Mouse (Mus musculus) embryo, embryonic 11.5 days (tissue): ENCODE measurements around the gene 2310033P09Rik.
"Not testable (repeated sequence)": the region's sequence is repeated elsewhere in the genome, so short reads cannot be mapped to it uniquely, and the experiment has no call there.

Source experiments
- DNase-seq: peaks from one replicate; pipeline ENCODE4 v3.0.0-alpha.2; 2012; ENCODE audit warnings: low read depth, low spot score

Gene 2310033P09Rik

DNA sequence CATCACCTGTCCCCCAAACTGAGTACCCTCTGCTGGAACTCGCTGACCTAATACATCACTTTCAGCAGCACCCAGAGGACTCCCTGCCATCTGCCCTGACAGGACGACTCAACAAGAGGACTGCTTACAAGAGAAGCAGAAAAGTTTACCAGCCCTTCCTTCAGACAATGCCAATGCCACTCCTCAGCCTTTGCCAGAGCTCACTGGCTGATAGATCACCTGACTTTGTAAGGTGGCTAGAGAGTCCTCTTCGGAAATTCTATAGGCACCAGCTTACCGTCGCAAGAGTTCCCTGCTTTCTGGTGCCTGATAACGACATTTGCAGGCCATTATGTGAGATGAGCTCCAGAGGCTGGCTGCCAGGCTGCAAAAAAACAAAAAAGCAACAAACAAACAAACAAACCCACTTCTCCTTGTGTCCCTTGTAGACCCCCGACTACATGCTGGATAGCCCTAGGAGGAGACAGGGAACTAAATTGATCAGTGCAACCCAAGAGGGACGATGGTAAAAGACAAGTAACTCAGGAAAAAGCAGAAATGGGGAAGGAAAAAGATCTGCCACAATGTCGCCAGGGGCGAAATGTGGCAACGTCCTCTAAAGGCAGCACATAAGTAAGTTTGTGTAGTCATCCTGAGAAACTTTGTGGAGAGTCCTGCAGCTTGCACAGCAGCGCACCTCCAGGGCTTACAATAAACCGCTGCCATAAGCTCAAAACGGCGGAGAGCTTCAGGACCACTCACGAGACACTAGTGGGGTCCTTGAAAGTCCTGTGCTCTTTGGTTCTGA is 6.7 kb upstream of the 2310033P09Rik start:
- DNase-seq = no peak

DNA sequence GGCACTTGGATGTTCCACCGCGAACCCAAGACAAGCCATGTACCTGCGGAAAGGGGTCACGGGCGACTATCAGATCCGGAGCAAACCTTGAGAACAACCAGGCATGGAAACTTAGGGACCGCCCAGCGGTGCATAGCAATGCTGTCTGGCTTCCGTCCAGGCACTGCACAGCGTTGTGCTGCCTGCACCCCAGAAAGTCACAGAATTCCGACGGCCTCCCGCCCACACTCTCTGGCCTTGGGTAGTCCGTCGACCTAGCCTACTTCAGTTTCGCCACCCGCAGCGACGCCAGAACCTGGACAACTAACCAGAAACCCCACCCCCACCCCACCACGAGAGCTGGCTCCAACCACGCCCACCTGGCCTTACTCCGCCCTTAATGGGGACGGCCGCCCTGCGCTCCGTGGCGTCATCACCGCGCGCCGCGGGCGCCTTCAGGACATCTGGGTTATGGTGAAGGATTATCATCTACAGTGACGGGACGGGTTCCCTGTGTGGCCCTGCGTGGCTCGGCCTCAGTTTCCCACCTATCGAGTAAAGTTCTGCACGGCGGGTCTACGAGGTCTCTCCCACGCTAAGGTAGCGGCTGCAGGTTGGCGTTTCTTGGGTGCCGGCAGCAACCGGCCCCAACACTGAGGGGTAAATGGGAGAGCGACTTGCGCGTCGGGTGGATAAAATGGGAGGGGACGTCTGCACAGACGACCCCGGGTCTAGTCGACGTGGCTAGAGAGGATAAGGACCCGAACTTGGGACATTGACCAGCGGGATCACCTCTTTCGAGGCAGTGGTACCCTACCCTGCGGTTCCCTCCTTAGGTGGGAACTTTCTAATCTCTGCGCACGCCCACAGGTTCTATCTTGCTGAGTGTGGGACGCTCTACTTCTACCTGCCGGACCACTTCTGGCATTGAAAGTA is 5.8 kb upstream of the 2310033P09Rik start, which contains the start of gene Mrpl55:
Gene Mrpl55, plus strand, starts transcription at position 406 of the 915 bp plus-strand sequence.
- DNase-seq = peak; percentile 86

DNA sequence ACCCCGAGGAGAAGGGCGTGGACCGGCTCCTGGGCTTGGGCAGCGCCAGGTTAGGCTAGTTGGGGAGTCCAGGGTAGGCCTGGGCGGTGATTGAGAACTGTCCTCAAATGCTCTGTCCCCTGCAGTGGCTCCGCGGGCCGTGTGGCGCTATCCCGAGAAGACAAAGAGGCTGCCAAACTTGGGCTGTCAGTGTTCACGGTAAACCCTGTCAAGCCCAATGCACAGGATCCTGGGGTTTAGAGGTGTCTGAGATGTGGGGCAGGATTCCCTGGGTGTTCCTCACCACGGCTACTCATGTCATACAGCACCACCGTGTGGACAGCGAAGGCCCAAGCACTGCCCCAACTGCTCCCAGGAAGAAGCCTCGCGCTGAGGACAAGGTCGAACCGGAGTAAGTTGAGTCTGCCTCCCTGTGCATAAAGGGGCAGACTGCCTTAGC is 901 bp downstream of the 2310033P09Rik start:
- DNase-seq = peak; percentile 56

DNA sequence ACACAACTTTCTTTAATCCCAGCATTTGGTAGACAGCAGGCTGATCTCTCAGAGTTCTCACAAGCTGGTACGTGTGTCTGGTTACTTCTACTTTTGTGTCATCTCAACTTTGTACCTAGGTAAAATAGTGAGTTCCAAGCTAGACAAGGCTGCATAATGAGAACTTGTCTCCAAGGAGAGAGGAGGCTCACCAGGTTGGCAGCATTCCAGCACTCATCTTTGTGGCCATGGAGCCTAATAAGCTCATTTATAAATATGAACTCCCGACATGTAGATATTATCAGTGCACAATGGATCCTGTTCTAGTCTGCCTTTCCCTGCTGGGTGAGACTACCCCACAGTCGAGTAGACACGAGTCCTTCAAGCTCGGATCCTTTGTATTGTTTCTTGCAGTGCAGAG is 1.5 kb downstream of the 2310033P09Rik start:
- DNase-seq = no peak

DNA sequence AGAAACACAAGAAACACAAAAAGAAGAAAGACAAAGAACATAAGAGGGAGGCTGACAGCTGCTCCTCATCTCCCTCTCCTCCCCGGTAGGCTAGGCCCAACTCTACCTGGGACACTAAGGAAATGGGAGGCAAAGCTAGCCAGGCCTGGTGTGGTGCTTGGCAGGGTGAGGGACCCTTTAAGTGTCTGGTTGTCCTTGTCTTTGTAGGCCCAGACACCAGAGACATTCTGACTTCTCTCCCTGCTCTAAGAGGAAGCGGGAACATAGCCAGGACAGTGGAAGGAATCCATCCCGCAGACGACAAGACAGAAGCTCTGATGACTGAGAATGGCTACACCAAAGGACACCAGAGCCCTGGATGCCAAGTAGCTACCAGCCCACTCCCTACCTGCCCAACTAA is 1.9 kb downstream of the 2310033P09Rik start:
- DNase-seq = no peak

DNA sequence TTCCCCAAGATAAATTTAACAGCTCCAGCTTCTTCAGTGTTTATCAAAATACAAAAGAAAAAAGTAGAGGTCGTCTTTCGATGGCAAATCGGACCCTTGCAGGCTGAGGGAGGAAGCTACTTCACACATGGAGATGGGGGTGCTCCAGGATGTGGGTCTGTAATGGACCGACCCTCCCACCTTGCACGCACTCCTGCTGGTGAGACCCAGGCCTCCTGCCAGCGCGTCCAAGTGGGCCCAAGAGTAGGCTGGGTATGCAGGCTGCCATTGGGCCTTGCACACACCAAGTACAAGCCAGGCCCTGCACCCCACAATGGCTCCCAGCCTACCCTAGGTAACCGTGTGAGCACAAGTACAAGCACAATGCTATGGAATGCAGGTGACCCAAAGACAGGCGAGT is 3.4 kb downstream of the 2310033P09Rik start:
- not testable (repeated sequence) for DNase-seq

DNA sequence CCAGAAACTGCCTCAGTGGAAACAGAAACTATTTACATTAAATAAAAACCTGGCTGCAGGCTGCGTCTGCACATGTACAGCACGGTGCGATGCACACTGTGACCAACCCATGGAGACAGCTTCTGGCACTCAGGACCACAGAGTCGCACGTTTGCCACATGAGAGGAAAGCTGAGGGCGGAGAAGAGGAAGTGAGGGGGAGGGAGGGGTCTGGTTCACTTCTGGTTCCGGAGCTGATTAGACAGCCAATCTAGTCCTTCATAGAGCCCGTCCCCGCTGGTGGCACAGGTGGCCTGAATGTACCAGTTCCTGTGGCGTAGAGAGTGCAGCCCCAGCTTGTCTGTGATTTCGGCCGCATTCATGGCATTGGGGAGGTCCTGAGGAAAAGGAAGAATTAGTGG is 4.2 kb downstream of the 2310033P09Rik start:
- DNase-seq = not testable (repeated sequence)

DNA sequence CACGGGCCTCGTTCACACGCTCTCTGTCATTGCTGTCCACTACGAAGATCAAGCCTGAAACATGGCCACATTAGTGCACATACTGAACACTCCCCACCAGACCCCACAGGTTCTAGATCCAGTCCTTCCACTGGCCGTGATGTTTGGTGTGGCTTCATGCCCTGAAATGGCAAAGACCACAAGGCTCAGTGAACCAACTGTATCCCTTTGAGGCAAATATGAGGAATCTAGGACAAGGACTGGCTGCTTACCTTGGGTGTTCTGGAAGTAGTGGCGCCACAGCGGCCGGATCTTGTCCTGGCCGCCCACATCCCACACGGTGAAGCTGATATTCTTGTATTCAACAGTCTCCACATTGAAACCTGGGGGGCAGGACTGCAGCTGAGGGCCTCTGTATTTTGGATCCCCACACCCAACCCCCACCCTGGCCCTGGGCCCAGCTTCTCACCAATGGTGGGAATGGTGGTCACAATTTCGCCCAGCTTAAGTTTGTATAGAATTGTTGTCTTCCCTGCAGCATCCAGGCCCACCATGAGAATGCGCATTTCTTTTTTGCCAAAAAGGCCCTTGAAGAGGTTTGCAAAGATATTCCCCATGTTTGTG is 4.9 kb downstream of the 2310033P09Rik start:
- no peak for DNase-seq

DNA sequence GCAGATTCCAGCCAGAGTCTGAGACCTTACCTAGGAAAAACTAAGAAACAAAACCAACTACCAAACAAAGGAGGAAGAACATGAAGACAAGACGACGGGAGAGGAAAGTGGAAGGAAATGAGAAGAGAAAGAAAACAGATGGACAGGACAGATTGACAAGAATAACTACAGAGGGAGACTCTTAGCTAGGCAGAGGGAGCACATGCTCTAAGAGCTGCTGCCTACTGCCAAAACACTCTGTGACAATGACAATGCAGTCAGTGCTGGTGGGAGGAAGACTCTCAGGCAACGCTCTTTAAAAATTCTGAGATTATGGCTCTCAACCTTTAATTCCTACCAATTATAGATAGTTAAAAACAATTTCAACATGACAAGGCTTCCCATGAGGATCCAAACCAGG is 8.8 kb downstream of the 2310033P09Rik start:
- no peak for DNase-seq

DNA sequence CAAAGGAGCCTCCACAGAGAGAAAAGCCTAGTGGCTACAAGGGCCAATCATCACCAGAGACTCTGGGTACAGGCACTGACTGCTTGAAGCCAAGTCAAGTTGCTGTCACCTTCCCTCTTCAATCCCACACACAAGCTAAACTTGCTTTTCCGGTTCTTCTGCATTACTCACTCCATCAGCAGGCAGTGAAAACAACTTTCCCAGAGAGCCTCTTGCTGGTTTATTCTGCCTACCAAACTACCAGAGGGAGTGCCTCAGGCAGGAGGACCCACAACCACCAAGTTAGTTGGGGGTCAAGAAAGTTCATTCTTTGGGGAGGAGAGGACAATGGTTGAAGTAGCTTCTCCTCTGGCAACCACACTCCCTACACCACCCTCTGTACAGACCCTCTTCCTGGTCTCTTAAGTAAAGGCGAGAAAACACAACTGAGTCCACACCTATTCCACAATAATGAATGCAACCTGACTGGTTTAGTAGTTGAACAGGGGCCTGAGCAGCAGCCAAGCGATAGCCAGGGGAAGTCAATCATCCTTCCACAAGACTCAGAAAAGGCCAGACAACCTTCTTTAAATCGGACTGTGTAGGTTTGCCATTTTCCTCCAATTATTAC is 10.4 kb downstream of the 2310033P09Rik start:
- no peak for DNase-seq

DNA sequence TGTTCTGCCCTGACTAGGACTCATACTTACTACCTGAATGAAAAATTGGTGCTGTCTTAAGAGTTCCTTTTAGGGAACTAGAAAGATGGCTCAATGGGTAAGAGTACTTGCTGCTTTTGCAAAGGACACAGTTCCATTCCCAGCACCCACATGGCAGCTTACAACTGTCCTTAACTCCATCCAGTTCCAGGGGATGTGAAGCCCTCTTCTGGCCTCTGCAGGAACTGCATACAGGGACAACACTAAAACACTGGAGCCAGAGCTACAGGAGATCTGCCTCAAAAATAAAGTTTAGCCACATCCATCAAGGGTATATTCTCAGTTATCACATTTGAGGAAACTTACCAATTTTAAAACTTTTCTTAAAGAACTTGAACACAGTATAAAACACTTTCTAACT is 10.9 kb downstream of the 2310033P09Rik start:
- DNase-seq = no peak

DNA sequence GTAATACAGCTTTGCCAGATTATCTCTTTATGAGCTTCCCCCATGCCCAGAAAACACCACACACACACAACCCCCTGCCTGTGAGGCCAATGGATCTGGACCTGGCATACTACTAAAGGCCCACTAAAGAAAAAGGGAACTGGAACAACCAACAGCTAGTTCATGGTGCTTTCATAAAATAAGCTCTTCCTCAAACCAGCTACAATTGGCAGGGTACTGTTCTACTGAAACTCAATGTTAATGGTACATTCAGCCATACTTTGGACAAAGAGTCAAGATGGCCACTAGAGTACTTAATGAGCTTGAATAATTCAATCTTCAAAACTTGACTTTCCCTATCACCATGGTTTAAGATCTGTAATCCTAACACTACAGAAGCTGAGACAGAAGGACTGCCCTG is 13.5 kb downstream of the 2310033P09Rik start:
- DNase-seq = no peak

DNA sequence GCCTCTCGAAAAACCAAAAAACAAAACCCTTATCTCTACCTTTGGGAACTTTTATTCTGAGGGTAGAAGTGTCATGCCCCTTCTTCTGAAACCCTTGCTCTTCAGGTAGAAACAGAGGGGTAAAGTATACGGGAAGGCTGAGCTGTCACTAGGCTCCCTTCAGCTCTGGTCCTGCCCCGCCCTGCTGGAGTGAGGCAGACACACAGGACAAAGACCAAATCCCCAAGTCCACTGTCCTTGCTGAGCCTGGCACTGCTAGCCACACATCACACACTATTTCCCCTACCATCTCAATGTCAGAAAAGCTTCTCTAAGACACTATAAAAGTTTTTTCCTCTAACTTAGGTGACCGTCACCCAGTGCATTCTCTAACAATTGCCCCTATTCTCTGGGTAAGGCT is 14.2 kb downstream of the 2310033P09Rik start:
- no peak for DNase-seq

DNA sequence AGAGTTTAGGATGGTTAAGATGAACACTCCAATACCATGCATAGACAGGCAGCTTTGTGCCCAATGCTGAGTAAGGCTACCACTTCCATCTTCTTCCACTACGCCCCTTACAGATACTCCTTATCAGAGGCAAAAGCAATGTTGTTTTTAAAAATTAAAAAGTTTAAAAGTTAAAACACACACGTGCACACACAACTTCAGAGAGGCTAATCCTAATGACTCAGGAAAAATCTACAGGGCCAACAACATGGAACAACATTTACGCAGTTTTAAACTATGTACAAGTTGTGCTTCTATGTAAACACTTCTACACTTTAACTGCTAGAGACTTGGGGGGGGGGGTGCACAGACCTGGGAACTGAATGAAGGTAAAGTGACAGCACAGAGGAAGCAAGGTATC is 15.9 kb downstream of the 2310033P09Rik start:
- no peak for DNase-seq

DNA sequence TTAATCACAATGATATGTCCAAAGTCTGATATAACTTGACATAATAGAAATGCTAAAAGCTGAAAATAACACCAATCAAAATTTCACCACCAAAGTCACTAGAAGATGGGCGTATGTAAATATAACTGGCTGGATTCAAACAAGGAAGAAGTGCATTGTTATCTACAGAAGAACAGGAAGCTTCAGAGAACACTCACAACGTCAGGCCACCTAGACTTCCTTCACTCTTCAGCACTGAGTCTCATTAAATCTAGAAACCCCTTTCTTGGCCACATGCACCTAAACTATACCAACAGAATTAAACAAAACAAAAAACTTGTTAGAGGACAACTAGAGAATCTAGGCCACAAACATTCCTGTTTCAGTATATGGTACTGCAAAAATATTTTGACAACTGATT is 16.3 kb downstream of the 2310033P09Rik start:
- no peak for DNase-seq

DNA sequence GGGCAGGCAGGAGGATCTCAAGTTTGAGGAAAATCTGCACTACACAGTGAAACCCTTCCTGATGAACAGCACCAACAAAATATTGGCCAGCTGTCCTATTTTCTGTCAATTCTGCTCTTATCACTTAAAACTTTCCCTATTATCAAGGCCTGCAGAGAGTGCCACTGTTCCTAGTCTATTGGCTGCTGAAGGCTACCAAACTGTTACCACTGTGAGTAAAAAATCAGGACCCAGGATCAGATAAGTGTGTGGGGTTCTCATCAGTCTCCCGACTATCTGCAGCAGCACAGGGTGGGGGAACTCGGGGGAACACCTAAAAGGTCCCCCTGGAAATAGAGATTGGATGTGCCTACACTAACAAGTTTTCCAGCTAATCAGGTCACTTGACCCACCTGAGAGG is 17.0 kb downstream of the 2310033P09Rik start:
- no peak for DNase-seq

DNA sequence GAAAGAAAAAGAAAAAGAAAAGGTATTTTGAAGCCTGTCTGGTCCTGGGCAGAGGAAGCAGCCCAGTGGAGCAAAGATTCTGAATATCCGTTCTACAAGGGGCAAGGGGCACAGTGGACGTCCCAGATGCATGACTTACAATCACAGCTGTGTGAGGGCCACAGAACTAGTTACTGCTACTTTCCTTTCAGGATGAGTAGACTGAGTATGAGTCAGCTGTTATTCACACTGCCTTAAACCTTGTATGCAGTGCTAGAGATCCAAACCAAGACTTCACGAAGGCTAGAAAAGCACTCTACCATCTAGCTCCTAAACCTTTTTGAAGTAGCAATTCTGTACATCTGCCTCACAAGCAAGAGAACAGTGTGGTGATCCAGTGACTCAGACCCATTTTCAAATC is 18.1 kb downstream of the 2310033P09Rik start:
- DNase-seq = no peak

DNA sequence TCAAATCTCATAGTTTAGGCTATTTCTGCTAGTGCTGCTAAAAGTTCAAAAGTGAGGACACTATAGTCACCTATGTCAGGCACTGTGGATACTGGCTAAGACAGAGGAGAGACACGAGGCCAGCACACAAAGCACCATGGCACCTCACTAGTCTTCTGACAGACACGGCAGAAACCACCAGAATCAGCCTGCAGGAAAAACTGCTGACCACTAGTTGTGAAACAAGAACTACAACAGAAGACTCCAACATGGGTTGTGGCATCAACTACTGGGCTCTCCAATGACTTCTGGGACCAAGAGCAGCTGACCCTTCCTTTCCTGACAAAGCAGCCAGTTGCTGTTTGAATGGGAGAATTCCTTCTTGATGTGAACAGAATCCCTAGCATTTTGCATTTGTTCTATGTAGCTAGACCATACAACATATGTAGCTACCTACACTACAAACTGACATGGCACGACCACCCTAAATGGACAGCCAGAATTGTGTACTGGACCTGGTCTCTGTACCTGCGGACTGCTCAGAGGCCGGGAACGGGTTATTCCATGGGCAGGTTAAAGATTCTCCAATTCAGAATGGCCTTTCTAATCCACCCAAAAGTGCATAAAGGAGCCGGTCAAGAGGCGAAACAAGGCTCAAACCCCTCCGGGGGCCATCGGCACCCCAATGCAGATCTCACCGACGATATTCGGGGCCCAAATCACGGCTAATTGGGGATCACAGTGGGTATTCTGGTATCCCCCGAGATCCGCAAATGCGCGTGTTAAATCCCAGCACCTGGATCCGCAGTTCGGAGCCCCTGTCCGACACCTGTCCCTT is 18.9 kb downstream of the 2310033P09Rik start:
- DNase-seq = no peak

DNA sequence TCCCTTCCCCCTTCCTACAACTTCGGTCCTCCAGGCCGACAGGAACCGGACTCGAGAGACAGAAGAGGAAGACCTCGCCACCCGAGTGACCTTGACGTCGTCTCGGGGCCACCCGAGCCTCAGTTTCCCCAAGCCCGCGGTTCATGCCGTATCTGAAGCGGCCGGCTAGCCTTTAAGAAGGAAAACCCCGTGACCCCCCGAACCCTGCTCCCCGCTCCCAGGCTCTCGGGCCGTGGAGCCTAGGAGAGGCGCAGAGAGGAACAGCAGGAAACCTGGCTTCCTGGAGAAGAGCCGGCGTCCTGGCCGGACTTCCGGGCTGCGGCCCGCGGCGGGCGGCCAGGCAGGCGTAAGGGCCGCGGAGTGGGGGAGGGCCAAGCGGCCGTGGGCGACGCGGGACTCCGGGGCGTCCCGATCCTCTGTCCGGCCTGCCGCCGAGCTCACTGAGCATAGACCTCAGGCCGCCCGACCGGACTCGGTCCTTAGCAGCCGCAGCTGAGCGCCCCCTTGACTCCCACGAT is 19.5 kb downstream of the 2310033P09Rik start:
- DNase-seq = no peak

DNA sequence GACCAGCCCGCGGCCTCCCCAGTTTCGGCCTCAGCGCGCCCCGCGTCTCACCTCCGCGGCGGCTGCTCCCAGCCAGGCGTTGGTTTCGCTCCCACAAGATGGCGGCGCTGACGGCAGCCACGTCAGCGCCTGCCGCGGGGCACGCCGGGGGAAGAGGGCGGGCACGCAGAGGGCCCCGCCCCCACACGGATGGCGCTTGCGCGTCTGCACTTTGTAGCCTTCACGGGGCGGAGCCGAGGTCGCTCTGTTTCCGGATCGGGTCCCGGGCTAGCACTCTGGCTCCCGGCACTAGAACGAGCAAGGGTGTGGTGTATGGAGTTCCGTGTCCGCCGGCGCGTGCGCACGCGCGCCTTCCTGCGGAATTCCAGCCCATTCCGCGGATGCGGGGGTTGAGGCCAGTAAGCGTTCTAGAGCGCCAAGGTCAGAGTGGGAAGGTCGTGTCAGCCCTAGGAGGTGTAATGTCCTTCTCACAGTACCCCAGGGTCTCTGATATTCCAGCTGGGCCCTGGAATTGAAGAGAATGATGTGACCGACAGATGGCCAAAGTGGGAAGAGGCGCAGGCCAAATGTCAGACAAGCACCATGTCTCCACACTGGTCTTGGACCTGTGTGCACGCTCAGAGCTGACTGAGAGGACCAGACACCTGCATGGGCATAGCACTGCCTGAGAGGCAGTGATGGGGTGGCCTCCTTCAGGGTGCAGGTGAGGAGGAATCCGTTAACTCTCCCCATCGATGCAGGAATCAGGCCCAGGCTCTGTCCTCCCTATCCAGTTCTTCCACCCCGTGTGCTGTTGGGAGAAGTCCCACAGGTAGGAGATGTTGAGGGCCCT is 20.2 kb downstream of the 2310033P09Rik start, which contains the start of gene Arf1:
Gene Arf1, minus strand, starts transcription at position 149 of the 832 bp plus-strand sequence.
- DNase-seq = peak; percentile 95
